Mouse (Mus musculus) brain, embryonic 14.5 days (tissue): ENCODE results near the gene Plac8. TPM values are rescaled to one million over a fixed set of nuclear protein-coding genes. Genes with fewer than 3 reads are reported as not detected.

Source experiments
- DNase-seq: peaks from one replicate; pipeline ENCODE4 v3.0.0-alpha.2; 2011; ENCODE audit warnings: low read depth
- CTCF ChIP-seq: fragments of 200-500 bp; IDR thresholded peaks from 2 replicates; pipeline ENCODE4 v1.5.1; 2012; ENCODE audit warnings: inconsistent platforms, mild to moderate bottlenecking, moderate library complexity, borderline replicate concordance; ENCODE audit not compliant: insufficient read depth, insufficient read length; ENCODE audit errors: extremely low read depth
- POLR2A ChIP-seq: fragments of 200-500 bp; IDR thresholded peaks from 2 replicates; pipeline ENCODE4 v1.6.1; 2012; ENCODE audit warnings: mild to moderate bottlenecking, inconsistent platforms, borderline replicate concordance; ENCODE audit not compliant: poor library complexity, insufficient read depth, insufficient read length, severe bottlenecking; ENCODE audit errors: extremely low read depth
- polyA plus RNA-seq: library from polyadenylated mRNA; depleted of rRNA; stranded (reverse); fragments of >200 nt; gene quantifications from 2 replicates; pipeline ENCODE4 v1.2.3, GENCODE M21; 2012

Gene Plac8
- polyA plus RNA-seq, 1 experiment, result 2.3 TPM

DNA sequence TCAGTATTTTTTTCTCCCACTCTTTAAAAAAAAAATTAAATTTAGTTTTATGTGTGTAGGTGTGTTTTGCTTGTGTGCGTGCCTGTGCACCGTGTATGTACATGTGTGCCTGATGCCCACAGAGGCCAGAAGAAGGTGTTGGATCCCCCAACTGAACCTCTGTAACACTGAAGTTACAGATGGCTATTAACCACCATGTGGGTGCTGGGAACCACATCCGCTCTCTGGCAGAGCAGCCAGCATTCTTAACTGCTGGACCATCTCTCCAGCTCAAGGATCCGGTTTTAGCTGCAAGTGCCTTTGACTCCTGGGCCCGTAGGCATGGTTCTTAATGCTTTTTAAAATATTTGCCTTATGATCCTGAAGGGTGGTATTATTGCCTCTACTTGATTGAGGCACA is 1.2 kb upstream of the Plac8 start:
- DNase-seq, result no peak
- TF ChIP-seq CTCF, result no peak
- TF ChIP-seq POLR2A, result no peak

GRCm38 (mm10) chr5:100570716-100571115 is 1.3 kb downstream of the Plac8 start:
- no peak for DNase-seq
- no peak for TF ChIP-seq CTCF
- TF ChIP-seq POLR2A, result no peak

- TF ChIP-seq CTCF (no peak), POLR2A (no peak)
- DNase-seq, result no peak
Observed at GRCm38 (mm10) chr5:100569997-100570595, 1.9 kb downstream of the Plac8 start.

DNA sequence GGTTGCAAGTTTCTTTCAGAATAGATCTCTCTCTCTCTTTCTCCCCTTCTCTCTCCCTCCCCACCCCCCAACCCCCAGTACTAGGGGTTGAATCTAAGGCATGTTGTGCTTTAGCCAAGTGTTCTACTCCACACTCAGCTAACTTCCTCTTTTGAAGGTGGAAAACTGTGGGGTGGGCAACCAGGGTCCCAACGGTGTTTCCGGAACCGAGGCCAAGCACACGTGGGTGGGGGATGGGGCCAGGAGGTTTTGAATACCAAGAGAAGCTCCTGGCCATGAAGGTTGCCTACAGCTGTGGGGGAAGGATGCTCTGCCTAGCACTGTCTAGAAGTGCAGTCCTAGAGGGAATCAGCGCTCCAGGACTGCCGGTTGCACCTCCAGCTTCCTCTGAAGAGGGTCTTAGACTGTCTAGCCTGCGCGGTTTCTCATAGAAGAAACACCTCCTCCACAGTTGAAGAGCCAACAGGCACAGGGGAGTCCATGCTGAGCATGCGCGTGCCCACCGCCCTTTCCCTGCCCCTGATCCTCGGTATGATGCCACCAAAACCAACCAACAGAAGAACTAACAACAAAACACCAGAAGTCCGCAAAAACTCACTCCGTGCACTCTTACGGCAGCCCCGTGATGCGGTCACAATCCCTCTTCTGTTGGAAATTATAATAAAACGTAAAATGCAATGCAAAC is 2.7 kb downstream of the Plac8 start:
- TF ChIP-seq POLR2A, result no peak
- TF ChIP-seq CTCF, result no peak

DNA sequence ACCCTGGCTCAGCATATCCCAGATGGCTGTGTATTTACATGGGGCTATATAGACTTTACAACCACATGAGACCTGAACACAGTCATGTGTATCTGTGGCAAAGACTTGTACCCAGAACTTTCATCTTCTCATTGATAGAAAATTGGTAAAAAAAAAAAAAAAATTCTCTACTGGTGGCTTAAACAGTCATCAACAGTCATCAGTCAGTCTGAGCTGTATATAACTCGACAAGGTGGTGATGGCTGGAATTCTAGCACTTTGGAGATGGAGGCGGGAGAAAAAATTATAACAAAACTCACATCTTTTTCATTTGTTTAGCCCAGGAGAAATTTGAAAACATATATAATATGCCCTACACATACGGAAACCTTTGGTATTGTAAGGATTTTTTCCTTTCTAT is 3.2 kb downstream of the Plac8 start:
- no peak for DNase-seq
- TF ChIP-seq CTCF (no peak), POLR2A (no peak)

More for the DNA sequence above, 2.7 kb downstream of the Plac8 start:
- no peak for DNase-seq

GRCm38 (mm10) chr5:100568177-100568576 is 3.9 kb downstream of the Plac8 start:
- TF ChIP-seq CTCF, result no peak
- TF ChIP-seq POLR2A, result no peak

DNA sequence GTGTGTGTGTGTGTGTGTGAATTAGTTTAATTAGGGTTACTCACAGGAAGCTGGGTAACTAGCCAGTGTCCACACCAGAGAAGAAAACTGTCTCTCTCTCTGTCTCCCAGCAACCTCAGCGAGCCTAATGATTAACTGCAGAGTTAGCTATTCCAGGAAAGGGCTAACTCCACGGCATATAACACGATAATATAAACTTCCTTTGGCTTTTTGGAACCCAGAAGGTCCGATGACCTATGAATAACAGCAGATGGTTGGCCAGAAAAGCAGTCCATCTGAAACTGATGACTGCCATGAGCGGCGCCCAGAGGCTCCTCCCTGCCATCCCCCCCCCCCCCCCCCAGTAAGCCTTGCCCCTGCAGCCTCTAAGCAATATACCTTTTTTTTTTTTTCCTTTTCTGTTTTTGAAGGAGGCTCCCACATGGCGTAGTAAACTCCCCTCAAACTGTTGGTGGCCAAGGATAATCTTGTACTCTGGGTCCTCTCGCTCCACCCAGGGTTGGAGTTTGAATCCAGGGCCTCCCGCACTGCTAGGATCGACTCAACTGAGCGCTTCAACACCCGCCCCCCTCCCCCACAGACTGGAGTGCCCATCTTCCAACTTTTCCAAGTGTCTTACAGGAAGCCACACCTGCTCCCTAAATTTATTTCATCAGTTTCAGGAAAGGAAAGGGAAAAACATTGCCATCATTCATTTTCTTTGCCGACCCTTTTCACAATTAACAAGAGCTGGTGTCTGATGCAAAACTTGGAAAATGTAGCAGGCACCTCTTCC is 4.6 kb downstream of the Plac8 start:
- DNase-seq, result no peak
- TF ChIP-seq POLR2A (no peak), CTCF (no peak)

More at GRCm38 (mm10) chr5:100568177-100568576, 3.9 kb downstream of the Plac8 start:
- no peak for DNase-seq

GRCm38 (mm10) chr5:100566798-100567197 is 5.2 kb downstream of the Plac8 start:
- no peak for DNase-seq

DNA sequence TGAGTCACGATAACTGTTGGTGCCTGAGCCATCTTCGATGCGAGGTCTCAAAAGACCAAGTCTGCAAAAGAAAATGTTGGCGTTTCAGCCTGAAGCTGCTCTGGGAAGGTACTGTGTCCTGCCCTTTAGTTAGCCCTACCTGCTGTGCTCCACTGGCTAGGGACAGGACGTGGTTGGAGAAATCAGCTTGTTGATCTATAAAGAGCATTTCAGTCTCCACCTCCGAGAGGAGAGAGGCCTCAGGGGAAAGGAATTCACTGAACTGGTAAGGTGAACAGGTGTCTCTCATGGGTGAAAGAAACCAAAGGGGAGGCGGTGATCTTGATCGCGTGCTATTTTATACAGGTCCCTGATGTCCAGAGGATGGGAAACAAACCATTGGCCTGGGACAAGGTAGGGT is 9.3 kb downstream of the Plac8 start:
- DNase-seq, result no peak

More at GRCm38 (mm10) chr5:100566798-100567197, 5.2 kb downstream of the Plac8 start:
- TF ChIP-seq POLR2A (no peak), CTCF (no peak)

GRCm38 (mm10) chr5:100559357-100559756 is 12.7 kb downstream of the Plac8 start:
- TF ChIP-seq CTCF (no peak), POLR2A (no peak)
- DNase-seq, result no peak

More for the DNA sequence above, 9.3 kb downstream of the Plac8 start:
- TF ChIP-seq POLR2A, result no peak
- TF ChIP-seq CTCF, result no peak

DNA sequence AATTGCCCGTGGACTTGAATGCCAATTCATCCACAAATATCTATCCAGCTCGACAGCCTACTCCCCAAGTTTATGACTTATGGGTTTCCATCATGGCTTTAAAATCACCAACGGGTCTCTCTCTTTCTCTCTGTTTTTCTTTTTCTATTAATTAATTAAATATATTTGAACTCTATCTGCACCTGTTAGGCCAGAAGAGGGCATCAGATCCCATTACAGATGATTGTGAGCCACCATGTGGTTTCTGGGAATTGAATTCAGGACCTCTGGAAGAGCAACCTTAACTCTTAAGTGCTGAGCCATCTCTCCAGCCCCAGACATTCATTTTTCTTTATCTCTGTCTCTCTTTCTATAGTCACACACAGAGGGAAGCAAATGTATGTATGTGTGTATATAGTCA is 13.3 kb downstream of the Plac8 start:
- DNase-seq, result no peak
- TF ChIP-seq POLR2A, result no peak
